Mouse (Mus musculus): ENCODE measurements around the gene H3f3b. TPM values are rescaled to one million over a fixed set of nuclear protein-coding genes. Genes with fewer than 3 reads are reported as not detected.
A peak's percentile ranks its signal among the peaks of the same experiment; 100 is the strongest.

Gene H3f3b
- polyA plus RNA-seq, 1 experiment, result 908 TPM

- Histone ChIP-seq H3K9me3 (peaks cover 7% of the 10 kb centered on the region; the same call in 1 of the 2 replicates), H3K4me1 (peaks cover 50% of the 10 kb centered on the region), H3K27me3 (replicated peaks) (no peaks in the 10 kb centered on the region), H3K4me3 (replicated peaks) (no peak overlapping the region), H3K36me3 (replicated peaks; ENCODE audit: low read length) (peaks cover 96% of the 10 kb centered on the region)
- no peak for TF ChIP-seq FLI1 (IDR thresholded peaks at IDR 0.05; ENCODE audit: low read length)
- no peak for TF ChIP-seq GATA1 (IDR thresholded peaks at IDR 0.05; ENCODE audit: borderline replicate concordance, low read length)
Observed at GRCm38 (mm10) chr11:116050196-116050595, 22.4 kb upstream of the H3f3b start.

- no peaks in the 10 kb centered on the region for H3K27me3 ChIP-seq (replicated peaks)
- peaks cover 7% of the 10 kb centered on the region; the same call in 1 of the 2 replicates for H3K9me3 ChIP-seq
- H3K4me1 ChIP-seq, result peaks cover 47% of the 10 kb centered on the region
- peaks cover 96% of the 10 kb centered on the region for H3K36me3 ChIP-seq (replicated peaks; ENCODE audit: low read length)
- H3K4me3 ChIP-seq (replicated peaks), result no peak overlapping the region
- TF ChIP-seq GATA1 (IDR thresholded peaks at IDR 0.05; ENCODE audit: borderline replicate concordance, low read length), result no peak
- no peak for TF ChIP-seq FLI1 (IDR thresholded peaks at IDR 0.05; ENCODE audit: low read length)
Observed at GRCm38 (mm10) chr11:116049610-116050009, 21.8 kb upstream of the H3f3b start.

- peaks cover 48% of the 10 kb centered on the region for H3K4me1 ChIP-seq
- H3K27me3 ChIP-seq (replicated peaks), result no peaks in the 10 kb centered on the region
- TF ChIP-seq FLI1 (IDR thresholded peaks at IDR 0.05; ENCODE audit: low read length) (no peak), GATA1 (IDR thresholded peaks at IDR 0.05; ENCODE audit: borderline replicate concordance, low read length) (no peak)
- peaks cover 86% of the 10 kb centered on the region for H3K36me3 ChIP-seq (replicated peaks; ENCODE audit: low read length)
- no peak overlapping the region for H3K4me3 ChIP-seq (replicated peaks)
- peaks cover 7% of the 10 kb centered on the region; the same call in 1 of the 2 replicates for H3K9me3 ChIP-seq
Observed at GRCm38 (mm10) chr11:116045173-116045572, 17.4 kb upstream of the H3f3b start.

GRCm38 (mm10) chr11:116043286-116043685 lies 15.5 kb upstream of the H3f3b start:
- H3K27me3 ChIP-seq (replicated peaks), result no peaks in the 10 kb centered on the region
- H3K4me3 ChIP-seq (replicated peaks), result no peak overlapping the region
- no peaks in the 10 kb centered on the region for H3K9me3 ChIP-seq
- peaks cover 41% of the 10 kb centered on the region for H3K4me1 ChIP-seq
- TF ChIP-seq GATA1 (IDR thresholded peaks at IDR 0.05; ENCODE audit: borderline replicate concordance, low read length) (no peak), FLI1 (IDR thresholded peaks at IDR 0.05; ENCODE audit: low read length) (no peak)
- peaks cover 83% of the 10 kb centered on the region for H3K36me3 ChIP-seq (replicated peaks; ENCODE audit: low read length)

GRCm38 (mm10) chr11:116042372-116043138 lies 14.8 kb upstream of the H3f3b start:
- Histone ChIP-seq H3K36me3 (replicated peaks; ENCODE audit: low read length) (peaks cover 83% of the 10 kb centered on the region), H3K4me1 (peaks cover 46% of the 10 kb centered on the region), H3K4me3 (replicated peaks) (peak overlapping the region; percentile 48), H3K9me3 (no peaks in the 10 kb centered on the region), H3K27me3 (replicated peaks) (no peaks in the 10 kb centered on the region)
- TF ChIP-seq GATA1 (IDR thresholded peaks at IDR 0.05; ENCODE audit: borderline replicate concordance, low read length), result no peak
- no peak for TF ChIP-seq FLI1 (IDR thresholded peaks at IDR 0.05; ENCODE audit: low read length)

- TF ChIP-seq FLI1 (IDR thresholded peaks at IDR 0.05; ENCODE audit: low read length), result no peak
- no peak for TF ChIP-seq GATA1 (IDR thresholded peaks at IDR 0.05; ENCODE audit: borderline replicate concordance, low read length)
- Histone ChIP-seq H3K4me3 (replicated peaks) (no peak overlapping the region), H3K36me3 (replicated peaks; ENCODE audit: low read length) (peaks cover 80% of the 10 kb centered on the region), H3K27me3 (replicated peaks) (no peaks in the 10 kb centered on the region), H3K9me3 (no peaks in the 10 kb centered on the region), H3K4me1 (peaks cover 48% of the 10 kb centered on the region)
Observed at GRCm38 (mm10) chr11:116041833-116042232, 14.1 kb upstream of the H3f3b start.

GRCm38 (mm10) chr11:116040593-116040992 lies 12.8 kb upstream of the H3f3b start:
- TF ChIP-seq FLI1 (IDR thresholded peaks at IDR 0.05; ENCODE audit: low read length) (no peak), GATA1 (IDR thresholded peaks at IDR 0.05; ENCODE audit: borderline replicate concordance, low read length) (no peak)
- Histone ChIP-seq H3K4me1 (peaks cover 53% of the 10 kb centered on the region), H3K4me3 (replicated peaks) (no peak overlapping the region), H3K9me3 (no peaks in the 10 kb centered on the region), H3K36me3 (replicated peaks; ENCODE audit: low read length) (peaks cover 75% of the 10 kb centered on the region), H3K27me3 (replicated peaks) (no peaks in the 10 kb centered on the region)

GRCm38 (mm10) chr11:116037826-116038225 lies 10.1 kb upstream of the H3f3b start:
- H3K36me3 ChIP-seq (replicated peaks; ENCODE audit: low read length), result peaks cover 74% of the 10 kb centered on the region

GRCm38 (mm10) chr11:116036671-116037070 lies 8.9 kb upstream of the H3f3b start:
- Histone ChIP-seq H3K27me3 (replicated peaks) (no peaks in the 10 kb centered on the region), H3K4me1 (peaks cover 54% of the 10 kb centered on the region), H3K9me3 (no peaks in the 10 kb centered on the region), H3K4me3 (replicated peaks) (no peak overlapping the region), H3K36me3 (replicated peaks; ENCODE audit: low read length) (peaks cover 71% of the 10 kb centered on the region)
- TF ChIP-seq FLI1 (IDR thresholded peaks at IDR 0.05; ENCODE audit: low read length) (no peak), GATA1 (IDR thresholded peaks at IDR 0.05; ENCODE audit: borderline replicate concordance, low read length) (no peak)

More at GRCm38 (mm10) chr11:116037826-116038225, 10.1 kb upstream of the H3f3b start:
- peaks cover 55% of the 10 kb centered on the region for H3K4me1 ChIP-seq
- TF ChIP-seq GATA1 (IDR thresholded peaks at IDR 0.05; ENCODE audit: borderline replicate concordance, low read length), result no peak
- TF ChIP-seq FLI1 (IDR thresholded peaks at IDR 0.05; ENCODE audit: low read length), result no peak
- H3K4me3 ChIP-seq (replicated peaks), result no peak overlapping the region
- no peaks in the 10 kb centered on the region for H3K27me3 ChIP-seq (replicated peaks)
- no peaks in the 10 kb centered on the region for H3K9me3 ChIP-seq

GRCm38 (mm10) chr11:116034584-116034983 lies 6.8 kb upstream of the H3f3b start:
- no peaks in the 10 kb centered on the region for H3K27me3 ChIP-seq (replicated peaks)
- peaks cover 57% of the 10 kb centered on the region for H3K36me3 ChIP-seq (replicated peaks; ENCODE audit: low read length)
- H3K4me3 ChIP-seq (replicated peaks), result peak overlapping the region; percentile 29
- TF ChIP-seq FLI1 (IDR thresholded peaks at IDR 0.05; ENCODE audit: low read length), result no peak
- TF ChIP-seq GATA1 (IDR thresholded peaks at IDR 0.05; ENCODE audit: borderline replicate concordance, low read length), result no peak
- H3K4me1 ChIP-seq, result peaks cover 59% of the 10 kb centered on the region
- H3K9me3 ChIP-seq, result no peaks in the 10 kb centered on the region
